Mouse (Mus musculus) liver, embryonic 14.5 days (tissue): ENCODE measurements around the gene Mzf1. TPM values are rescaled to one million over a fixed set of nuclear protein-coding genes. Genes with fewer than 3 reads are reported as not detected.

Experiments used
- ATAC-seq: fragments of 200-750 bp; cut with Nextera tagmentation; 2 replicates; pipeline ENCODE4 v1.8.0; 2017; ENCODE audit warnings: moderate number of reproducible peaks, mild to moderate bottlenecking, moderate library complexity; ENCODE audit not compliant: insufficient read depth
- DNase-seq, 3 experiments: peaks; one replicate each; pipeline ENCODE4 v3.0.0-alpha.2; 2012 to 2013; ENCODE audit warnings: low read depth in 3 of 3, low spot score in 3 of 3
- H3K27ac ChIP-seq: fragments of 300-500 bp; sonication (generic); 2 replicates; pipeline ENCODE4 v1.5.1; 2014; ENCODE audit warnings: moderate library complexity, mild to moderate bottlenecking, control low read depth, inconsistent platforms
- H3K27me3 ChIP-seq: fragments of 300-500 bp; sonication (generic); 2 replicates; pipeline ENCODE4 v1.6.1; 2014; ENCODE audit warnings: mild to moderate bottlenecking, low read length, moderate library complexity; ENCODE audit not compliant: control insufficient read depth, insufficient read depth
- H3K36me3 ChIP-seq: fragments of 300-500 bp; sonication (generic); replicated peaks from 2 replicates; pipeline ENCODE4 v1.6.1; 2014; ENCODE audit warnings: low read depth; ENCODE audit not compliant: control insufficient read depth, insufficient read depth
- H3K4me1 ChIP-seq, 2 experiments: fragments of 200-500 bp in 1 of 2; fragments of 300-500 bp in 1 of 2; sonication (generic) in 1 of 2; replicated peaks; 2 replicates each; pipeline ENCODE4 v1.6.1; 2012 to 2014; ENCODE audit warnings: antibody characterized with exemption in 1 of 2, inconsistent platforms in 1 of 2, low read length in 1 of 2; ENCODE audit not compliant: control insufficient read depth in 2 of 2, insufficient read depth in 2 of 2
- H3K4me2 ChIP-seq: fragments of 300-500 bp; sonication (generic); 2 replicates; pipeline ENCODE4 v1.6.1; 2014; ENCODE audit warnings: low read depth, mild to moderate bottlenecking, control low read depth, moderate library complexity
- H3K4me3 ChIP-seq, 2 experiments: fragments of 200-500 bp in 1 of 2; fragments of 300-500 bp in 1 of 2; sonication (generic) in 1 of 2; 2 replicates each; pipeline ENCODE4 v1.5.1; 2012 to 2014; ENCODE audit warnings: low read depth in 2 of 2, low read length in 2 of 2, mild to moderate bottlenecking in 2 of 2, control low read depth in 1 of 2, inconsistent platforms in 1 of 2, moderate library complexity in 1 of 2; ENCODE audit not compliant: insufficient read depth in 1 of 2
- H3K9ac ChIP-seq: fragments of 300-500 bp; sonication (generic); replicated peaks from 2 replicates; pipeline ENCODE4 v1.6.1; 2014; ENCODE audit warnings: mild to moderate bottlenecking, control low read depth, moderate library complexity
- H3K9me3 ChIP-seq: fragments of 300-500 bp; sonication (generic); 2 replicates; pipeline ENCODE4 v1.6.1; 2016; ENCODE audit warnings: low read length, mixed read lengths; ENCODE audit not compliant: control insufficient read depth
- CTCF ChIP-seq: IDR thresholded peaks from 2 replicates; pipeline ENCODE4 v1.5.1; 2016; ENCODE audit warnings: antibody characterized with exemption, low read depth, control low read depth
- EP300 ChIP-seq: IDR thresholded peaks from 2 replicates; pipeline ENCODE4 v1.6.1; 2016; ENCODE audit warnings: antibody characterized with exemption, low read depth
- WGBS: fragments of 180-500 bp; shearing (Covaris S2); extraction: QIAGEN DNeasy Blood & Tissue Kit; methylation state at CpG from one replicate; pipeline ENCODE4 v1.1.7; 2014; ENCODE audit not compliant: insufficient replicate concordance; 5-methylcytosine and 5-hydroxymethylcytosine counted together
- polyA plus RNA-seq, 2 experiments: library from polyadenylated mRNA; depleted of rRNA in 1 of 2; stranded (reverse) in 1 of 2; unstranded in 1 of 2; fragments of >200 nt; fragmentation: Nextera tagmentation in 1 of 2; extraction: Ambion mirVana in 1 of 2; gene quantifications; 2 replicates each; pipeline versions ENCODE4 v1.2.1 to v1.2.3; 2012 to 2014

Mzf1 gene
- polyA plus RNA-seq, 2 experiments = 0.14 to 0.54 TPM

GRCm38 (mm10) chr7:13006011-13006410 is 48.6 kb downstream of the Mzf1 start:
- no peaks in the 10 kb centered on the region for H3K9me3 ChIP-seq
- TF ChIP-seq CTCF (no peak), EP300 (no peak)
- ATAC-seq (no peak), DNase-seq (no peak)
- no peaks in the 10 kb centered on the region for H3K27me3 ChIP-seq
- peaks cover 0 to 9% of the 10 kb centered on the region in 2 experiments; a peak in 3 of 4 replicates for H3K4me1 ChIP-seq
- WGBS = 90% methylated on average over 17 of the region's 17 CpGs
- no peak overlapping the region for H3K27ac ChIP-seq
- no peak overlapping the region for H3K4me2 ChIP-seq
- peaks cover 12% of the 10 kb centered on the region for H3K36me3 ChIP-seq
- no peak overlapping the region for H3K9ac ChIP-seq
- H3K4me3 ChIP-seq = no peak overlapping the region

GRCm38 (mm10) chr7:13003380-13003779 is 51.2 kb downstream of the Mzf1 start:
- ATAC-seq = no peak
- Histone ChIP-seq H3K27ac (no peak overlapping the region), H3K27me3 (no peaks in the 10 kb centered on the region), H3K4me2 (no peak overlapping the region), H3K9me3 (no peaks in the 10 kb centered on the region), H3K4me1 (peaks cover 0 to under 1% of the 10 kb centered on the region in 2 experiments; a peak in 1 of 4 replicates), H3K36me3 (peaks cover 12% of the 10 kb centered on the region), H3K4me3 (no peak overlapping the region), H3K9ac (no peak overlapping the region)
- DNase-seq = no peak
- WGBS = 71% methylated on average over 5 of the region's 5 CpGs
- TF ChIP-seq CTCF (peak; percentile 29; the same call in 1 of the 2 replicates), EP300 (no peak)

GRCm38 (mm10) chr7:13001584-13001983 is 53.0 kb downstream of the Mzf1 start:
- Histone ChIP-seq H3K4me1 (no peaks in the 10 kb centered on the region), H3K9ac (no peak overlapping the region), H3K36me3 (peaks cover 3% of the 10 kb centered on the region; the same call in 1 of the 2 replicates), H3K27ac (no peak overlapping the region), H3K4me2 (no peak overlapping the region), H3K4me3 (no peak overlapping the region), H3K9me3 (no peaks in the 10 kb centered on the region), H3K27me3 (no peaks in the 10 kb centered on the region)
- 40% methylated on average over 1 of the region's 1 CpGs for WGBS
- DNase-seq = no peak
- ATAC-seq = no peak
- TF ChIP-seq EP300 (no peak), CTCF (no peak)

GRCm38 (mm10) chr7:12998851-12999250 is 55.7 kb downstream of the Mzf1 start, which contains the start of gene Trim28:
Trim28 (plus strand) TSS chr7:12999114.
- WGBS = 69% methylated on average over 3 of the region's 3 CpGs
- H3K4me2 ChIP-seq = no peak within 1 kb of the TSS
- no peaks in the 10 kb centered on the region for H3K27me3 ChIP-seq
- TF ChIP-seq EP300 (no peak), CTCF (no peak)
- no peaks in the 10 kb centered on the region for H3K9me3 ChIP-seq
- ATAC-seq (no peak), DNase-seq (no peak)
- no peaks in the 10 kb centered on the region for H3K4me1 ChIP-seq
- H3K27ac ChIP-seq = no peak within 1 kb of the TSS
- H3K4me3 ChIP-seq = no peak within 1 kb of the TSS
- H3K9ac ChIP-seq = no peak within 1 kb of the TSS
- H3K36me3 ChIP-seq = no peaks in the 10 kb centered on the region

GRCm38 (mm10) chr7:12998053-12998452 is 56.5 kb downstream of the Mzf1 start, which contains the start of gene Slc27a5:
Slc27a5 (minus strand) TSS chr7:12998192.
- Histone ChIP-seq H3K4me3 (no peak within 1 kb of the TSS), H3K27me3 (no peaks in the 10 kb centered on the region), H3K4me2 (0 out of 2 replicates have a peak within 1 kb of the TSS, but pooled peaks have one; percentile 11), H3K9me3 (no peaks in the 10 kb centered on the region), H3K9ac (0 out of 2 replicates have a peak within 1 kb of the TSS, but pooled peaks have one; percentile 13), H3K36me3 (no peaks in the 10 kb centered on the region), H3K27ac (no peak within 1 kb of the TSS), H3K4me1 (no peaks in the 10 kb centered on the region)
- ATAC-seq = no peak
- DNase-seq = no peak
- no peak for TF ChIP-seq EP300
- no peak for TF ChIP-seq CTCF
- 55% methylated on average over 5 of the region's 5 CpGs for WGBS
